Mouse (Mus musculus): ENCODE data around the gene Cdkl3. TPM values are rescaled to one million over a fixed set of nuclear protein-coding genes. Genes with fewer than 3 reads are reported as not detected.

Cdkl3 gene
- polyA plus RNA-seq, 1 experiment from 2014 or later = 1.6 TPM

DNA sequence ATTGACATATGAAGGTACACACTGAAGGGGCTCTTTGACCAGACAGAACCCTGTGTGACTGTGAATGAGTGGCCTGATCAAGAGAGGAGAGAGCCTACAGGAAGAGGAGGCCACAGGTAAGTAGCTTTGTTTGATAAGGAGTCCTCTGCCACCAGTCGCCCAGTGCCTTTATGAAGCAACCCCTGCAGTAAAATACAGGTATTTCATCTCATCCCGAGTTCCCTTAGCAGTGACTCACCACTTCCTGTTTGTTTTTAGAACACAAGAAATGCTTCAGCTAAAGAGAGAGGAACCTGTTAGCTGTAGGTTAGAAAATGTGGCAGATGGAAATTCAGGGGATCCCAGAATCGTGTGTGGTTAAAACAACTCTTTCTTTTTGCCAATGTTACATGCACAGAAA lies 31.9 kb downstream of the Cdkl3 start:
- Histone ChIP-seq H3K27ac (ENCODE audit: low read depth) (0 out of 2 replicates have a peak overlapping the region, but pooled peaks have one; percentile 34), H3K4me1 (ENCODE audit: insufficient read depth) (no peaks in the 10 kb centered on the region; the same call in 1 of the 2 replicates), H3K27me3 (ENCODE audit: insufficient read depth, low read length) (no peaks in the 10 kb centered on the region), H3K4me3 (ENCODE audit: low read depth, low read length) (no peak overlapping the region), H3K9me3 (ENCODE audit: low read length) (no peaks in the 10 kb centered on the region), H3K9ac (replicated peaks) (no peak overlapping the region), H3K36me3 (replicated peaks; ENCODE audit: insufficient read depth, low read length) (no peaks in the 10 kb centered on the region), H3K4me2 (ENCODE audit: low read depth, low read length) (no peak overlapping the region)
- WGBS (ENCODE audit: insufficient replicate concordance) = 47% methylated on average over 3 of the region's 3 CpGs
- DNase-seq (no peak), ATAC-seq (no peak)
- TF ChIP-seq EP300 (IDR thresholded peaks at IDR 0.05; ENCODE audit: low read depth) = no peak
- TF ChIP-seq CTCF (IDR thresholded peaks at IDR 0.05; ENCODE audit: low read depth) = no peak

DNA sequence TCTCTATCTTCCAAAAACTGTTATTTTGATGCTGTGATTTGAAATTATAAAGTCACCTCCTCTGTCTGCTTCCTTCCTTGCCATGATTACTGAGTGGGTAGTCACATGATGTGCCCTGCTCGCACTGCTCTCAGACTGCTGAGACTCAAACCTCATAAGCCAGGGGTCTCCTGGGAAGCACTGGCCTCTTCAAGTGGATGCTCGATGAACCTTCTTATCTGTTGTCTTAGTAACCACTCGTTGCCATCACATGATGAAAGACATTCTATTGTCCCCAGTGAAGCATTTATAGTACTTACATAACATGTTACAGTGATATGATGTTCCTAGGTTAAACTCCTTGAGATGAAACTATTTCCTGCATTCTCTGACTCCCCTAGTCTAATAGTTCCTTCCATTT lies 33.6 kb downstream of the Cdkl3 start:
- 49% methylated on average over 3 of the region's 3 CpGs for WGBS (ENCODE audit: insufficient replicate concordance)
- Histone ChIP-seq H3K27ac (ENCODE audit: low read depth) (no peak overlapping the region), H3K9ac (replicated peaks) (no peak overlapping the region), H3K4me3 (ENCODE audit: low read depth, low read length) (no peak overlapping the region), H3K4me2 (ENCODE audit: low read depth, low read length) (no peak overlapping the region), H3K4me1 (ENCODE audit: insufficient read depth) (no peaks in the 10 kb centered on the region; the same call in 1 of the 2 replicates), H3K27me3 (ENCODE audit: insufficient read depth, low read length) (no peaks in the 10 kb centered on the region), H3K9me3 (ENCODE audit: low read length) (no peaks in the 10 kb centered on the region), H3K36me3 (replicated peaks; ENCODE audit: insufficient read depth, low read length) (no peaks in the 10 kb centered on the region)
- DNase-seq (no peak), ATAC-seq (no peak)
- TF ChIP-seq CTCF (IDR thresholded peaks at IDR 0.05; ENCODE audit: low read depth) (no peak), EP300 (IDR thresholded peaks at IDR 0.05; ENCODE audit: low read depth) (no peak)

DNA sequence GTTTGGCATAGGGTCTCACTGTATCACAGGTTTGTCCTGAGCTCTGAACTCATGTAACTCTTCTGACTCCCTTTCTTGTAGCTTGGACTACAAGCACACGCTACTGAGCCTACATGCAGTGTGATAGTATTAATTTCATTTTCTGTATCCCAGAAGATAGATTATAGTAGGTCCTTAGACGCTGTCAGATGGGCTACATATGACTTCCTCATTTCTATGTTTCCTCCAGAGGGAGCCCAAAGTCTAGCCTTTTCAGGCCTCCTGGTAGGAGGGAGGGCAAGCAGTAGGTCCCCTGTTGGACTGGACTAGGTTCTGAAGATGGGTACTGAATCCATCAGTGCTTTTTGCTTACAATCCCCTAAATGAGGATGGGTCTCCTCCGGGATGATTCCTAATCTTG lies 39.2 kb downstream of the Cdkl3 start:
- WGBS (ENCODE audit: insufficient replicate concordance) = 57% methylated on average over 3 of the region's 3 CpGs
- Histone ChIP-seq H3K27ac (ENCODE audit: low read depth) (no peak overlapping the region), H3K36me3 (replicated peaks; ENCODE audit: insufficient read depth, low read length) (no peaks in the 10 kb centered on the region), H3K9ac (replicated peaks) (no peak overlapping the region), H3K4me2 (ENCODE audit: low read depth, low read length) (no peak overlapping the region), H3K4me3 (ENCODE audit: low read depth, low read length) (no peak overlapping the region), H3K9me3 (ENCODE audit: low read length) (no peaks in the 10 kb centered on the region), H3K27me3 (ENCODE audit: insufficient read depth, low read length) (no peaks in the 10 kb centered on the region), H3K4me1 (ENCODE audit: insufficient read depth) (no peaks in the 10 kb centered on the region)
- DNase-seq (no peak), ATAC-seq (no peak)
- peak; percentile 52 for TF ChIP-seq CTCF (IDR thresholded peaks at IDR 0.05; ENCODE audit: low read depth)
- no peak for TF ChIP-seq EP300 (IDR thresholded peaks at IDR 0.05; ENCODE audit: low read depth)

DNA sequence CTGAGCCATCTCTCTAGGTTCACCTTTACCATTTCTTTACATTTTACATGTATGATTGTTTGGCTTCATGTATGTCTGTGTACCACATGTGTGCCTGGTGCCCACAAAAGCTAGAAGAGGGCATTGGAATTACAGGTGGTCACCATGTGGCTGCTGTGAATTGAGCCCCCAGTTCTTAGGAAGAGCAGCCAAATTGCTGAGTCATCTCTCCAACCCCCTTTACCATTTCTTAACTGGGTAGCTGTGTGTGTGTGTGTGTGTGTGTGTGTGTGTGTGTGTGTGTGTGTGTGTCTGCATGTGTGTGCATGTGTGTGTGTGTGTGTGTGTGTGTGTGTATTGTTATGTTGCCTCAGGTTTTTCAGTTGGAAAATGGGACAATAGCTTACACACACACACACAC lies 40.1 kb downstream of the Cdkl3 start:
- no peak overlapping the region for H3K27ac ChIP-seq (ENCODE audit: low read depth)
- no peaks in the 10 kb centered on the region for H3K27me3 ChIP-seq (ENCODE audit: insufficient read depth, low read length)
- H3K9me3 ChIP-seq (ENCODE audit: low read length) = no peaks in the 10 kb centered on the region
- no peak overlapping the region for H3K9ac ChIP-seq (replicated peaks)
- DNase-seq (no peak), ATAC-seq (no peak)
- no peaks in the 10 kb centered on the region for H3K4me1 ChIP-seq (ENCODE audit: insufficient read depth)
- no peaks in the 10 kb centered on the region for H3K36me3 ChIP-seq (replicated peaks; ENCODE audit: insufficient read depth, low read length)
- TF ChIP-seq EP300 (IDR thresholded peaks at IDR 0.05; ENCODE audit: low read depth) (no peak), CTCF (IDR thresholded peaks at IDR 0.05; ENCODE audit: low read depth) (no peak)
- no peak overlapping the region for H3K4me3 ChIP-seq (ENCODE audit: low read depth, low read length)
- no peak overlapping the region for H3K4me2 ChIP-seq (ENCODE audit: low read depth, low read length)

DNA sequence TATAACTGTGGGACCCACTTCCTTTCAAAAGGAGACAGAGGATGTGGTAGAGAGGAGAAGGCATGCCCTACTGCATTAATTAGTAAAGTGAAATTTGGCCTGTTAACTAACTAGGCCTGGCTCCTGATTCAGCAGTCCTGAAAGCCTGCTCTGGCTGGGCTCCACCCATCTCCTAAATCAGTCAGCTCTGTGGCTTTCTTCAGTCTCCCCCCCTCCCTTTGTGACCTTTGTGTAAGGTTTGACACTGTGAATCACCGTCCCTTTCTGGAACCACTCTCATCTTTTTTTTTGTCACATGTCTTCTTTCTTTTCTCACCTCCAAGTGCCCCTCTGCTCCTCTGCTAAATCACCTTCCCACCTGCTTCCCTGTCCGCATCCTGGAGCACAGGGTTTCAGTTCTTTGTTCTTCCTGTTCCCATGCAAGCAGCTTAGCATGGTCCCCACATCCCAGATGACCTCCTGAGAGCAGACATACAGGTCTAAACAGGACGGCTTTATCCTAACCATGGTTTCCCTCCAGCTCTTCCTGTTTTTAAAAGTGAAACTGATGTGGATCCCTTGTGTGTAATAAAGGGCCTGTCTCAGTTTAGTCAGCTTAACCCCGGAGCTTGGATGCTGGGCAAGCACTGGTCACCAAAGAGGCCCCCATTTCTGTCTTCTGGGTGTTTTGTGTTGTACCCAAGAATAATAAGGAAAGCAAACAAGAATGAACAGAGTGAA lies 42.6 kb downstream of the Cdkl3 start:
- WGBS (ENCODE audit: insufficient replicate concordance) = 34% methylated on average over 4 of the region's 4 CpGs
- H3K9ac ChIP-seq (replicated peaks) = no peak overlapping the region
- H3K4me1 ChIP-seq (ENCODE audit: insufficient read depth) = no peaks in the 10 kb centered on the region
- peak overlapping the region; percentile 38 for H3K4me2 ChIP-seq (ENCODE audit: low read depth, low read length)
- 0 out of 2 replicates have a peak overlapping the region, but pooled peaks have one; percentile 22 for H3K27ac ChIP-seq (ENCODE audit: low read depth)
- no peak for ATAC-seq
- H3K9me3 ChIP-seq (ENCODE audit: low read length) = no peaks in the 10 kb centered on the region
- H3K4me3 ChIP-seq (ENCODE audit: low read depth, low read length) = no peak overlapping the region
- TF ChIP-seq CTCF (IDR thresholded peaks at IDR 0.05; ENCODE audit: low read depth) = no peak
- TF ChIP-seq EP300 (IDR thresholded peaks at IDR 0.05; ENCODE audit: low read depth) = no peak
- no peaks in the 10 kb centered on the region for H3K27me3 ChIP-seq (ENCODE audit: insufficient read depth, low read length)
- DNase-seq = no peak
- no peaks in the 10 kb centered on the region for H3K36me3 ChIP-seq (replicated peaks; ENCODE audit: insufficient read depth, low read length)

DNA sequence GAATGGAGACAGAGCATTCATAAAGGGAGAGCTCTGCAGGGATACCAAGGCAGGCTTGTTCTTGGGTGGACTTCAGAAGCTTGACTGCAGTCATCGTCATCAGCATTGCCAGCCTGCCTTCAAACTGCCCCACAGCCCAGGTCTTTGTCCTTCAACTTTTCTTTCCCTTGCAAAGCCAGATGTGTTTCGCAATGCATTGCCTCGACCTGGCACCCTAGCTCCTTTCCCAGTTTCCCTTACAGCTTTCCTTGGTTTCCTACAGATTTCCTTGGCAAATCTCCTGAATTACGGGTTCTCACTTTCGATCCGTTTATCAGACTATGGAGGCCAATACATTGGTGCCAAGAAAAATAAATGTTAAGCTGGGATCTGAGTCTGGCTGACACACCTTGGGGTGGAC lies 49.4 kb downstream of the Cdkl3 start:
- Histone ChIP-seq H3K27me3 (ENCODE audit: insufficient read depth, low read length) (no peaks in the 10 kb centered on the region), H3K4me2 (ENCODE audit: low read depth, low read length) (no peak overlapping the region), H3K36me3 (replicated peaks; ENCODE audit: insufficient read depth, low read length) (no peaks in the 10 kb centered on the region), H3K27ac (ENCODE audit: low read depth) (no peak overlapping the region), H3K9me3 (ENCODE audit: low read length) (no peaks in the 10 kb centered on the region), H3K4me1 (ENCODE audit: insufficient read depth) (no peaks in the 10 kb centered on the region), H3K4me3 (ENCODE audit: low read depth, low read length) (no peak overlapping the region), H3K9ac (replicated peaks) (no peak overlapping the region)
- ATAC-seq = no peak
- no peak for TF ChIP-seq CTCF (IDR thresholded peaks at IDR 0.05; ENCODE audit: low read depth)
- no peak for TF ChIP-seq EP300 (IDR thresholded peaks at IDR 0.05; ENCODE audit: low read depth)
- WGBS (ENCODE audit: insufficient replicate concordance) = 71% methylated on average over 6 of the region's 6 CpGs
- DNase-seq = no peak
